Mouse (Mus musculus) neutrophil, adult 5-6 weeks (primary cell): ENCODE measurements around the gene Cyp4f14. TPM values are rescaled to one million over a fixed set of nuclear protein-coding genes. Genes with fewer than 3 reads are reported as not detected.

Source experiments
- ATAC-seq: fragments of 151-379, 151-347 bp; 2 replicates; pipeline ENCODE4 v1.8.0; 2017; ENCODE audit warnings: mild to moderate bottlenecking, moderate TSS enrichment; ENCODE audit not compliant: insufficient number of reproducible peaks, poor library complexity, low FRiP score, severe bottlenecking; ENCODE audit errors: extremely low read depth
- total RNA-seq: library from RNA; stranded (forward); fragments of 200-1000 nt; gene quantifications from 2 replicates; pipeline ENCODE4 v1.2.3, GENCODE M21; 2017

Cyp4f14 gene
- total RNA-seq, 1 experiment from 2014 or later: not detected

GRCm38 (mm10) chr17:32901751-32902525, 15.2 kb downstream of the Cyp4f14 start:
- ATAC-seq: no peak

- ATAC-seq: no peak
Measured at GRCm38 (mm10) chr17:32895421-32895820, 21.7 kb downstream of the Cyp4f14 start.

GRCm38 (mm10) chr17:32893901-32894300, 23.2 kb downstream of the Cyp4f14 start:
- no peak for ATAC-seq

GRCm38 (mm10) chr17:32891239-32892180, 25.6 kb downstream of the Cyp4f14 start, which contains the start of gene Zfp870:
TSS of gene Zfp870 (minus strand) at chr17:32891642.
- peak; percentile 93 for ATAC-seq

- ATAC-seq: no peak
Measured at GRCm38 (mm10) chr17:32890852-32891238, 26.3 kb downstream of the Cyp4f14 start.

GRCm38 (mm10) chr17:32889611-32890010, 27.5 kb downstream of the Cyp4f14 start:
- ATAC-seq: no peak

GRCm38 (mm10) chr17:32880320-32881218, 36.6 kb downstream of the Cyp4f14 start:
- ATAC-seq: no peak

- ATAC-seq: no peak
Measured at GRCm38 (mm10) chr17:32878773-32879172, 38.4 kb downstream of the Cyp4f14 start.

- no peak for ATAC-seq
Measured at GRCm38 (mm10) chr17:32877471-32878171, 39.5 kb downstream of the Cyp4f14 start.

- ATAC-seq: no peak
Measured at GRCm38 (mm10) chr17:32872696-32873095, 44.4 kb downstream of the Cyp4f14 start.

GRCm38 (mm10) chr17:32872091-32872490, 45.1 kb downstream of the Cyp4f14 start:
- ATAC-seq: no peak

GRCm38 (mm10) chr17:32871483-32871882, 45.7 kb downstream of the Cyp4f14 start:
- ATAC-seq: no peak

GRCm38 (mm10) chr17:32867266-32867665, 49.9 kb downstream of the Cyp4f14 start:
- peak; percentile 44; the same call in 1 of the 2 replicates for ATAC-seq

- 0 out of 2 replicates have a peak, but pooled peaks have one; percentile 30 for ATAC-seq
Measured at GRCm38 (mm10) chr17:32856713-32857112, 60.4 kb downstream of the Cyp4f14 start.
